29 mouse cellular contexts compared by ENCODE assay signal in the genomic region with DNA sequence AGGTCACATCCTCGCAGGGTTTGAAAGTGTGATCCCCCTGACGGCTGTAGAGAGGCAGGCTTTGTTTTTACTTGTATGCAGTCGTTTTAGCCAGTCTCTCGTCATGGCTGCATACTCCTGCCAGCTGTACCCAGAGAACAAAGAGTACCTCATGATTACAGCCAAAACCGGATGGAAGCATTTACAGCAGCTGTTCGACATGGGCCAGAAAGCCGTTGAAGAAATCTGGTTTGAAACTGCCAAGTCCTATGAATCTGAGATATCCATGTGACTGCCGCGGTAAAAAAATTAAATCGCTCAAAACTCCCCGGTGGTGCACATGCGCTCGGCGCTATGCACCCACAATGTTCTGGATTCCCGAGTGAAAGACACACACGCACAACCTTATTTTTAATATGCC. TPM values are rescaled to one million over a fixed set of nuclear protein-coding genes. Genes with fewer than 3 reads are reported as not detected.
DNase-seq lines count a peak whose midpoint lies in the region; ATAC-seq and TF ChIP-seq lines count a peak whose summit lies in the region.
"Had no signal": no experiment of that assay in that cellular context is flagged by ENCODE, and none has a peak within 500 bp of the region (broad histone marks: within the 10 kb centered on the region; RNA-seq: fewer than 3 reads in every experiment).

No protein-coding gene starts in this region.

- no peak overlapping the region for H3K4me2 ChIP-seq in forebrain, embryonic 14.5 days (ENCODE audit: low read length)
- H3K4me2 ChIP-seq in forebrain, embryonic 15.5 days (replicated peaks), result no peak overlapping the region
- H3K4me2 ChIP-seq: hindbrain, embryonic 12.5 days; limb, embryonic 15.5 days; lung, embryonic 14.5 days; midbrain, embryonic 13.5 days; neural tube, embryonic 12.5 days had no signal

- TF ChIP-seq POLR2A in brain, embryonic 14.5 days (IDR thresholded peaks at IDR 0.05; ENCODE audit: borderline replicate concordance, extremely low read depth, insufficient read depth, insufficient read length, poor library complexity, severe bottlenecking), result no peak

- no peak overlapping the region for H3K27ac ChIP-seq in forebrain, embryonic 14.5 days (ENCODE audit: low read depth, low read length)
- no peak overlapping the region for H3K27ac ChIP-seq in forebrain, embryonic 15.5 days (replicated peaks)
- H3K27ac ChIP-seq: heart, adult 2 months; hindbrain, embryonic 12.5 days; limb, embryonic 15.5 days; liver, embryonic 14.5 days; midbrain, embryonic 13.5 days; neural tube, embryonic 12.5 days had no signal

- H3K36me3 ChIP-seq in forebrain, embryonic 14.5 days (ENCODE audit: control insufficient read depth, insufficient read depth, low read length), result no peaks in the 10 kb centered on the region
- H3K36me3 ChIP-seq in forebrain, embryonic 15.5 days, result no peaks in the 10 kb centered on the region
- no peaks in the 10 kb centered on the region for H3K36me3 ChIP-seq in E14TG2a.4 (ENCODE audit: insufficient read depth, low read length)
- H3K36me3 ChIP-seq: hindbrain, embryonic 12.5 days; midbrain, embryonic 13.5 days; neural tube, embryonic 12.5 days had no signal

- peak; percentile 23 for DNase-seq in forebrain, embryonic 14.5 days (ENCODE audit: low spot score)
- DNase-seq in layer of hippocampus, adult 11-12 months (ENCODE audit: low spot score), result peak; percentile 17
- no peak for DNase-seq in layer of hippocampus, postnatal 10 days (ENCODE audit: low spot score in 2 of 2)
- DNase-seq in brain, embryonic 14.5 days (ENCODE audit: low read depth), result peak; percentile 48
- DNase-seq in cerebellum, adult 11 months, result no peak
- no peak for DNase-seq in Muller cell, postnatal 12 days (ENCODE audit: inconsistent ontology term)
- DNase-seq: adrenal gland, adult 8-10 months; cerebellum, adult 9-10 months; gastrocnemius, postnatal 10 days; heart, adult 2 months; kidney, postnatal 4 days; lung, embryonic 14.5 days; right cerebral cortex, postnatal 14 days; thymus, postnatal 36 days had no signal

- WGBS in forebrain, embryonic 14.5 days, result 65% methylated on average over 16 of the region's 16 CpGs
- 59% methylated on average over 16 of the region's 16 CpGs for WGBS in forebrain, embryonic 15.5 days

- H3K4me1 ChIP-seq in forebrain, embryonic 14.5 days (ENCODE audit: control insufficient read depth, insufficient read depth, low read length), result peaks cover under 1% of the 10 kb centered on the region
- peaks cover 2% of the 10 kb centered on the region for H3K4me1 ChIP-seq in forebrain, embryonic 15.5 days
- H3K4me1 ChIP-seq in E14TG2a.4 (replicated peaks; ENCODE audit: low read depth, low read length), result peaks cover 16% of the 10 kb centered on the region

- H3K27me3 ChIP-seq in forebrain, embryonic 14.5 days (replicated peaks; ENCODE audit: control insufficient read depth, insufficient read depth, low read length), result no peaks in the 10 kb centered on the region
- no peaks in the 10 kb centered on the region for H3K27me3 ChIP-seq in forebrain, embryonic 15.5 days
- H3K27me3 ChIP-seq in E14TG2a.4 (ENCODE audit: insufficient read depth, low read length), result no peaks in the 10 kb centered on the region
- H3K27me3 ChIP-seq: hindbrain, embryonic 12.5 days; limb, embryonic 15.5 days; midbrain, embryonic 13.5 days; neural tube, embryonic 12.5 days; Patski had no signal

- no peaks in the 10 kb centered on the region for H3K9me3 ChIP-seq in forebrain, embryonic 14.5 days (replicated peaks; ENCODE audit: control insufficient read depth, low read length)
- H3K9me3 ChIP-seq in forebrain, embryonic 15.5 days, result no peaks in the 10 kb centered on the region
- no peaks in the 10 kb centered on the region for H3K9me3 ChIP-seq in E14TG2a.4 (ENCODE audit: low read length)
- H3K9me3 ChIP-seq: hindbrain, embryonic 12.5 days; limb, embryonic 15.5 days; megakaryocyte, embryonic 14.5 days; midbrain, embryonic 13.5 days; neural tube, embryonic 12.5 days had no signal

- no peak for ATAC-seq in forebrain, embryonic 14.5 days
- no peak for ATAC-seq in forebrain, embryonic 15.5 days (replicated peaks)
- ATAC-seq: activated CD4-positive, CD25-positive, alpha-beta regulatory T cell, adult 4 months; intestine, postnatal 0 days; midbrain, embryonic 13.5 days; Patski had no signal

- H3K9ac ChIP-seq in forebrain, embryonic 14.5 days (ENCODE audit: low read length), result no peak overlapping the region
- no peak overlapping the region for H3K9ac ChIP-seq in forebrain, embryonic 15.5 days (replicated peaks)
- H3K9ac ChIP-seq: hindbrain, embryonic 12.5 days; limb, embryonic 15.5 days; liver, embryonic 14.5 days; lung, embryonic 14.5 days; midbrain, embryonic 13.5 days; neural tube, embryonic 12.5 days had no signal

- TF ChIP-seq CTCF in E14TG2a.4 (conservative IDR thresholded peaks at IDR 0.05; ENCODE audit: low read length), result no peak
- TF ChIP-seq CTCF in brain, embryonic 14.5 days (IDR thresholded peaks at IDR 0.05; ENCODE audit: borderline replicate concordance, extremely low read depth, insufficient read depth, insufficient read length), result no peak

- no peak overlapping the region for H3K4me3 ChIP-seq in forebrain, embryonic 14.5 days (ENCODE audit: low read depth, low read length)
- H3K4me3 ChIP-seq in forebrain, embryonic 15.5 days, result no peak overlapping the region
- peak overlapping the region; percentile 63 for H3K4me3 ChIP-seq in E14TG2a.4 (replicated peaks; ENCODE audit: low read length)
- H3K4me3 ChIP-seq: heart, adult 2 months; hindbrain, embryonic 12.5 days; limb, embryonic 15.5 days; megakaryocyte, embryonic 14.5 days; midbrain, embryonic 13.5 days; neural tube, embryonic 12.5 days had no signal

RNA-seq across cellular contexts. Expression of a gene that starts 4.3 kb away (rescaled TPM):
- 323 and 355 TPM in 2 replicates for polyA plus RNA-seq in forebrain, embryonic 14.5 days (2014; fragmentation: Nextera tagmentation; extraction: Ambion mirVana)
- polyA plus RNA-seq in forebrain, embryonic 15.5 days (2015; fragmentation: Nextera tagmentation; extraction: Ambion mirVana), result 278 and 286 TPM in 2 replicates
- 100 to 1,000 TPM; 159 to 168 TPM for total RNA-seq in layer of hippocampus, postnatal 10 days (2021)
- 190 and 217 TPM in 2 replicates for polyA plus RNA-seq in brain, embryonic 14.5 days (2012; rRNA removed)

RNA-seq across cellular contexts. Expression of a gene that starts 4.5 kb away (rescaled TPM):
- 0.80 and 1.7 TPM in 2 replicates for polyA plus RNA-seq in forebrain, embryonic 14.5 days (2014; fragmentation: Nextera tagmentation; extraction: Ambion mirVana)
- polyA plus RNA-seq in forebrain, embryonic 15.5 days (2015; fragmentation: Nextera tagmentation; extraction: Ambion mirVana), result 1.0 and 1.5 TPM in 2 replicates
- total RNA-seq in layer of hippocampus, postnatal 10 days (2021), result under 1 TPM in 1 of 2 experiments, not detected in 1; 0.47 TPM
- 0.11 and 0.19 TPM in 2 replicates for polyA plus RNA-seq in brain, embryonic 14.5 days (2012; rRNA removed)
- total RNA-seq: adrenal gland, adult 8-10 months; gastrocnemius, postnatal 10 days; heart, adult 2 months; heart, postnatal 25 days; left cerebral cortex, adult 18-20 months; left cerebral cortex, postnatal 25 days had no signal
- polyA plus RNA-seq: activated CD4-positive, CD25-positive, alpha-beta regulatory T cell, adult 4 months; heart, adult 2 months had no signal

RNA-seq across cellular contexts. Expression of a gene that starts 29.2 kb away (rescaled TPM):
- polyA plus RNA-seq in forebrain, embryonic 14.5 days (2014; fragmentation: Nextera tagmentation; extraction: Ambion mirVana), result 1.5 and 1.6 TPM in 2 replicates
- polyA plus RNA-seq in forebrain, embryonic 15.5 days (2015; fragmentation: Nextera tagmentation; extraction: Ambion mirVana), result 1.6 and 1.8 TPM in 2 replicates
- total RNA-seq in layer of hippocampus, postnatal 10 days (2021), result 1 to 10 TPM; 1.9 to 2.2 TPM
- 0.93 and 1.8 TPM in 2 replicates for polyA plus RNA-seq in brain, embryonic 14.5 days (2012; rRNA removed)
- total RNA-seq: common myeloid progenitor, adult 5-6 weeks had no signal

RNA-seq across cellular contexts. Expression of a gene that starts 34.4 kb away (rescaled TPM):
- 1.0 and 1.1 TPM in 2 replicates for polyA plus RNA-seq in forebrain, embryonic 14.5 days (2014; fragmentation: Nextera tagmentation; extraction: Ambion mirVana)
- polyA plus RNA-seq in forebrain, embryonic 15.5 days (2015; fragmentation: Nextera tagmentation; extraction: Ambion mirVana), result 1.0 and 1.5 TPM in 2 replicates
- 10 to 100 TPM; 16.1 to 18.4 TPM for total RNA-seq in layer of hippocampus, postnatal 10 days (2021)
- polyA plus RNA-seq in brain, embryonic 14.5 days (2012; rRNA removed), result 2.3 and 4.6 TPM in 2 replicates
- total RNA-seq: common myeloid progenitor, adult 5-6 weeks; gastrocnemius, postnatal 10 days; heart, adult 2 months; heart, postnatal 25 days had no signal
- polyA plus RNA-seq: activated CD4-positive, CD25-positive, alpha-beta regulatory T cell, adult 4 months; heart, adult 2 months had no signal

Comparison
In these comparisons a context has a peak if more than half of its experiments do, and no peak if none do; other contexts are left out.
1. DNase-seq: peak in forebrain, embryonic 14.5 days (single experiment), layer of hippocampus, adult 11-12 months (single experiment) and brain, embryonic 14.5 days (single experiment); none in layer of hippocampus, postnatal 10 days (0 of 2), cerebellum, adult 11 months (single experiment) and Muller cell, postnatal 12 days (single experiment).